Mouse (Mus musculus) kidney, postnatal 0 days (tissue): Measurements from ENCODE around the gene Gm21693. TPM values are rescaled to one million over a fixed set of nuclear protein-coding genes. Genes with fewer than 3 reads are reported as not detected.
"Not testable (repeated sequence)": the region's sequence is repeated elsewhere in the genome, so short reads cannot be mapped to it uniquely, and the experiment has no call there.

Experiments
- ATAC-seq: fragments of 200-750 bp; cut with Nextera tagmentation; replicated peaks from 2 replicates; pipeline ENCODE4 v1.8.0; 2017; ENCODE audit warnings: low read depth, moderate number of reproducible peaks, moderate TSS enrichment, moderate library complexity; ENCODE audit not compliant: low FRiP score
- DNase-seq: peaks from one replicate; pipeline ENCODE4 v3.0.0-alpha.2; 2016; ENCODE audit warnings: low spot score
- H3K27ac ChIP-seq: fragments of 300-500 bp; sonication (generic); 2 replicates; pipeline ENCODE4 v1.5.1; 2014; ENCODE audit warnings: mild to moderate bottlenecking
- H3K27me3 ChIP-seq: fragments of 300-500 bp; sonication (generic); 2 replicates; pipeline ENCODE4 v1.6.1; 2014; ENCODE audit warnings: low read length, mixed read lengths; ENCODE audit not compliant: insufficient read depth
- H3K36me3 ChIP-seq: fragments of 300-500 bp; sonication (generic); 2 replicates; pipeline ENCODE4 v1.6.1; 2014; ENCODE audit warnings: low read length, mixed read lengths; ENCODE audit not compliant: insufficient read depth
- H3K4me1 ChIP-seq: fragments of 300-500 bp; sonication (generic); replicated peaks from 2 replicates; pipeline ENCODE4 v1.6.1; 2014; ENCODE audit warnings: antibody characterized with exemption, low read length, mixed read lengths; ENCODE audit not compliant: insufficient read depth
- H3K4me2 ChIP-seq: fragments of 300-500 bp; sonication (generic); 2 replicates; pipeline ENCODE4 v1.6.1; 2014; ENCODE audit warnings: mild to moderate bottlenecking, low read length, moderate library complexity, mixed read lengths
- H3K4me3 ChIP-seq: fragments of 300-500 bp; sonication (generic); replicated peaks from 2 replicates; pipeline ENCODE4 v1.5.1; 2014; ENCODE audit warnings: low read depth, low read length
- H3K9ac ChIP-seq: fragments of 300-500 bp; sonication (generic); 2 replicates; pipeline ENCODE4 v1.6.1; 2014; ENCODE audit warnings: low read depth, low read length
- H3K9me3 ChIP-seq: fragments of 300-500 bp; sonication (generic); replicated peaks from 2 replicates; pipeline ENCODE4 v1.6.1; 2016; ENCODE audit warnings: low read length, inconsistent platforms, mixed read lengths
- WGBS: fragments of 180-500 bp; shearing (Covaris S2); extraction: QIAGEN DNeasy Blood & Tissue Kit; methylation state at CpG from one replicate; pipeline ENCODE4 v1.1.7; 2014; 5-methylcytosine and 5-hydroxymethylcytosine counted together
- polyA plus RNA-seq: library from polyadenylated mRNA; unstranded; fragments of >200 nt; fragmentation: Nextera tagmentation; extraction: Ambion mirVana; gene quantifications from 2 replicates; pipeline ENCODE4 v1.2.1, GENCODE M21; 2015

Gene Gm21693
- polyA plus RNA-seq, result not detected in 2 replicates

DNA sequence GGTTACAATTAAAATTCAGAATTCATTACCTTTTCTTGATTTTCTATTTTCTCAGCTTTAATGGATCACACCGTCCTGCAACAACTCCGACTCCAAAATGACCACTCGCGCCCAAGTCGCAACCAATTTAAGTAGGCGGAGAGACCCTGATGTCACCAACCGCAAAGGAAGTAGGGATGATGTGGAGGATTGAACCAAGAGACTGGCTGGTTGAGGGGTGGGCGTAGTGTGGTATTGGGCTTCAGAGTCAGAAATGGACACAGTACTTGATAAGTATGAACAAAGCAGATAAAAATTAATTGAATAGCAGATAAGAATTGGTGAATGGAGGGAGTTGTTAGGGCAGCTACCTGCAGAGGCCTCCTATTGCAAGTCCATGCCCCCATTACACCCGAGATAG, at the start of gene Gm21693:
TSS of gene Gm21693 (minus strand) at position 101 of the 400 bp plus-strand sequence.
- not testable (repeated sequence) for H3K9ac ChIP-seq, H3K27ac ChIP-seq, H3K4me1 ChIP-seq, H3K27me3 ChIP-seq, ATAC-seq, DNase-seq, H3K9me3 ChIP-seq, H3K4me3 ChIP-seq, H3K36me3 ChIP-seq, H3K4me2 ChIP-seq
- no CpG with 5 or more reads among the region's 9 CpGs for WGBS

DNA sequence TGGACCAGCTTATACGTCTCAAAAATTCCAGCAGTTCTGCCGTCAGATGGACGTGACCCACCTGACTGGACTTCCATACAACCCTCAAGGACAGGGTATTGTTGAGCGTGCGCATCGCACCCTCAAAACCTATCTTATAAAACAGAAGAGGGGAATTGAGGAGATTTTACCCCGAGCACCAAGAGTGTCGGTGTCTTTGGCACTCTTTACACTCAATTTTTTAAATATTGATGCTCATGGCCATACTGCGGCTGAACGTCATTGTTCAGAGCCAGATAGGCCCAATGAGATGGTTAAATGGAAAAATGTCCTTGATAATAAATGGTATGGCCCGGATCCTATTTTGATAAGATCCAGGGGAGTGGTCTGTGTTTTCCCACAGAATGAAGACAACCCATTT, 4.5 kb downstream of the Gm21693 start:
- H3K36me3 ChIP-seq, H3K9me3 ChIP-seq, H3K27ac ChIP-seq, H3K4me3 ChIP-seq, H3K4me2 ChIP-seq, H3K9ac ChIP-seq, H3K4me1 ChIP-seq, ATAC-seq, DNase-seq, H3K27me3 ChIP-seq: not testable (repeated sequence)
- WGBS, result no CpG with 5 or more reads among the region's 11 CpGs

DNA sequence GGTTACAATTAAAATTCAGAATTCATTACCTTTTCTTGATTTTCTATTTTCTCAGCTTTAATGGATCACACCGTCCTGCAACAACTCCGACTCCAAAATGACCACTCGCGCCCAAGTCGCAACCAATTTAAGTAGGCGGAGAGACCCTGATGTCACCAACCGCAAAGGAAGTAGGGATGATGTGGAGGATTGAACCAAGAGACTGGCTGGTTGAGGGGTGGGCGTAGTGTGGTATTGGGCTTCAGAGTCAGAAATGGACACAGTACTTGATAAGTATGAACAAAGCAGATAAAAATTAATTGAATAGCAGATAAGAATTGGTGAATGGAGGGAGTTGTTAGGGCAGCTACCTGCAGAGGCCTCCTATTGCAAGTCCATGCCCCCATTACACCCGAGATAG, 38.8 kb downstream of the Gm21693 start, which contains the start of gene Gm21677:
TSS of gene Gm21677 (minus strand) at position 101 of the 400 bp plus-strand sequence.
- H3K9me3 ChIP-seq, H3K4me2 ChIP-seq, H3K4me3 ChIP-seq, DNase-seq, ATAC-seq, H3K27me3 ChIP-seq, H3K4me1 ChIP-seq, H3K9ac ChIP-seq, H3K27ac ChIP-seq, H3K36me3 ChIP-seq: not testable (repeated sequence)
- WGBS, result no CpG with 5 or more reads among the region's 9 CpGs

Other genes starting within 250 kb of the Gm21693 start
- not detected in 2 replicates for gene Gm21677, start 38.9 kb downstream of the Gm21693 start, polyA plus RNA-seq
- gene Gm21704, start 64.8 kb upstream of the Gm21693 start, polyA plus RNA-seq, result 0.52 TPM in 1 of 2 replicates, not detected in the other
- gene Gm21708, start 64.8 kb upstream of the Gm21693 start, polyA plus RNA-seq, result not detected in 2 replicates